Comparison of ENCODE assay signal across 29 mouse cellular contexts in genomic region chr3:51839353-51839715, GRCm38 (mm10).
A peak's percentile ranks its signal among the peaks of the same experiment; 100 is the strongest.
DNase-seq lines count a peak whose midpoint lies in the region; ATAC-seq and TF ChIP-seq lines count a peak whose summit lies in the region.
"Had no signal": no experiment of that assay in that cellular context is flagged by ENCODE, and none has a peak within 500 bp of the region (broad histone marks: within the 10 kb centered on the region; RNA-seq: fewer than 3 reads in every experiment).

No protein-coding gene starts in this region.

- H3K79me2 ChIP-seq in CH12.LX (replicated peaks; ENCODE audit: control insufficient read depth, extremely low read depth, insufficient read depth, poor library complexity, severe bottlenecking) = no peaks in the 10 kb centered on the region

- H3K27ac ChIP-seq in forebrain, embryonic 12.5 days = 0 out of 2 replicates have a peak overlapping the region, but pooled peaks have one; percentile 3
- no peak overlapping the region for H3K27ac ChIP-seq in forebrain, postnatal 0 days (ENCODE audit: low read depth, low read length)
- H3K27ac ChIP-seq in CH12.LX (ENCODE audit: insufficient read depth, low read depth) = no peak overlapping the region
- H3K27ac ChIP-seq in intestine, postnatal 0 days (ENCODE audit: low read depth, low read length) = peak overlapping the region; percentile 16; the same call in 1 of the 2 replicates
- H3K27ac ChIP-seq in stomach, embryonic 15.5 days = peak overlapping the region; percentile 82
- H3K27ac ChIP-seq: embryonic facial prominence, embryonic 10.5 days; embryonic facial prominence, embryonic 13.5 days; forebrain, embryonic 13.5 days; gastrocnemius, adult 2 months; heart, embryonic 15.5 days; hindbrain, embryonic 10.5 days had no signal

- 87% methylated on average over 5 of the region's 5 CpGs for WGBS in forebrain, embryonic 12.5 days
- 86% methylated on average over 5 of the region's 5 CpGs for WGBS in forebrain, postnatal 0 days
- 31% methylated on average over 5 of the region's 5 CpGs for WGBS in intestine, postnatal 0 days
- WGBS in stomach, embryonic 15.5 days = 45% methylated on average over 5 of the region's 5 CpGs

- dilution Hi-C loops in CH12.LX (cut with MboI; ENCODE audit: extremely low pct_ligation_motif_present, extremely low pct_unique_long_range_greater_than_20kb, low sequenced_read_pairs) = no loop called here

- no peak for ATAC-seq in forebrain, embryonic 12.5 days (ENCODE audit: low FRiP score)
- no peak for ATAC-seq in forebrain, postnatal 0 days
- ATAC-seq in intestine, postnatal 0 days = peak; percentile 41; the same call in 1 of the 2 replicates
- ATAC-seq in stomach, embryonic 15.5 days (ENCODE audit: insufficient read depth, low FRiP score, low read depth) = no peak
- ATAC-seq: hindbrain, embryonic 16.5 days had no signal

- TF ChIP-seq EP300 in CH12.LX (IDR thresholded peaks at IDR 0.05; ENCODE audit: low read length) = peak; percentile 45; the same call in 1 of the 2 replicates

- peaks cover 12% of the 10 kb centered on the region for H3K4me1 ChIP-seq in forebrain, embryonic 12.5 days
- no peaks in the 10 kb centered on the region for H3K4me1 ChIP-seq in forebrain, postnatal 0 days (ENCODE audit: insufficient read depth)
- peaks cover 0 to 9% of the 10 kb centered on the region in 2 experiments; a peak in 2 of 4 replicates for H3K4me1 ChIP-seq in CH12.LX (ENCODE audit: control insufficient read depth in 1 of 2, insufficient read depth in 2 of 2)
- no peaks in the 10 kb centered on the region; the same call in 1 of the 2 replicates for H3K4me1 ChIP-seq in intestine, postnatal 0 days (replicated peaks; ENCODE audit: control insufficient read depth, insufficient read depth, low read length)
- H3K4me1 ChIP-seq in stomach, embryonic 15.5 days = 0 out of 2 replicates have a peak, but pooled peaks cover 4% of the 10 kb centered on the region

- no peak for TF ChIP-seq CTCF in forebrain, postnatal 0 days (IDR thresholded peaks at IDR 0.05; ENCODE audit: low read depth)
- no peak for TF ChIP-seq CTCF in CH12.LX (conservative IDR thresholded peaks at IDR 0.05 in 1 of 2, IDR thresholded peaks at IDR 0.05 in 1 of 2; ENCODE audit: low read depth in 2 of 2, low read length in 2 of 2)
- no peak for TF ChIP-seq CTCF in intestine, postnatal 0 days (IDR thresholded peaks at IDR 0.05; ENCODE audit: low read depth)

- H3K9ac ChIP-seq in forebrain, embryonic 12.5 days = no peak overlapping the region
- no peak overlapping the region for H3K9ac ChIP-seq in forebrain, postnatal 0 days
- H3K9ac ChIP-seq in CH12.LX (ENCODE audit: insufficient read depth, low read depth) = no peak overlapping the region
- no peak overlapping the region for H3K9ac ChIP-seq in intestine, postnatal 0 days (ENCODE audit: low read depth, low read length)
- H3K9ac ChIP-seq in stomach, embryonic 15.5 days = no peak overlapping the region
- H3K9ac ChIP-seq: embryonic facial prominence, embryonic 13.5 days; forebrain, embryonic 13.5 days; heart, embryonic 12.5 days; heart, embryonic 15.5 days; hindbrain, embryonic 13.5 days had no signal

- in situ Hi-C loops in CH12.LX (cut with MboI; ENCODE audit: low pct_ligation_motif_present, low pct_unique_long_range_greater_than_20kb, low sequenced_read_pairs) = no loop called here

- no peak for TF ChIP-seq POLR2A in CH12.LX (IDR thresholded peaks at IDR 0.05; ENCODE audit: low read depth, low read length)

- no peaks in the 10 kb centered on the region for H3K27me3 ChIP-seq in forebrain, embryonic 12.5 days
- H3K27me3 ChIP-seq in forebrain, postnatal 0 days (ENCODE audit: insufficient read depth, low read length) = no peaks in the 10 kb centered on the region
- no peaks in the 10 kb centered on the region for H3K27me3 ChIP-seq in CH12.LX (replicated peaks)
- no peaks in the 10 kb centered on the region for H3K27me3 ChIP-seq in intestine, postnatal 0 days (replicated peaks; ENCODE audit: control insufficient read depth, insufficient read depth, low read length)
- H3K27me3 ChIP-seq in stomach, embryonic 15.5 days (replicated peaks) = no peaks in the 10 kb centered on the region
- H3K27me3 ChIP-seq: embryonic facial prominence, embryonic 13.5 days; forebrain, embryonic 13.5 days; heart, embryonic 12.5 days; heart, embryonic 15.5 days; hindbrain, embryonic 13.5 days had no signal

- no peaks in the 10 kb centered on the region for H3K9me3 ChIP-seq in forebrain, embryonic 12.5 days
- no peaks in the 10 kb centered on the region for H3K9me3 ChIP-seq in forebrain, postnatal 0 days (ENCODE audit: low read length)
- H3K9me3 ChIP-seq in CH12.LX (replicated peaks; ENCODE audit: low read length) = no peaks in the 10 kb centered on the region
- H3K9me3 ChIP-seq in intestine, postnatal 0 days (ENCODE audit: control insufficient read depth) = no peaks in the 10 kb centered on the region
- no peaks in the 10 kb centered on the region for H3K9me3 ChIP-seq in stomach, embryonic 15.5 days
- H3K9me3 ChIP-seq: embryonic facial prominence, embryonic 10.5 days; embryonic facial prominence, embryonic 13.5 days; forebrain, embryonic 13.5 days; heart, embryonic 15.5 days; hindbrain, embryonic 10.5 days; hindbrain, embryonic 13.5 days had no signal

- no peak overlapping the region for H3K4me3 ChIP-seq in forebrain, embryonic 12.5 days (replicated peaks)
- H3K4me3 ChIP-seq in forebrain, postnatal 0 days (ENCODE audit: low read depth, low read length) = no peak overlapping the region
- H3K4me3 ChIP-seq in CH12.LX (replicated peaks in 1 of 3; ENCODE audit: low read depth in 2 of 3, low read length in 2 of 3, poor library complexity in 1 of 3) = no peak overlapping the region
- H3K4me3 ChIP-seq in intestine, postnatal 0 days (ENCODE audit: low read depth, low read length) = no peak overlapping the region
- H3K4me3 ChIP-seq in stomach, embryonic 15.5 days (replicated peaks) = no peak overlapping the region
- H3K4me3 ChIP-seq: embryonic facial prominence, embryonic 10.5 days; embryonic facial prominence, embryonic 13.5 days; erythroblast, embryonic 14.5 days; forebrain, embryonic 13.5 days; gastrocnemius, adult 2 months; heart, embryonic 12.5 days; heart, embryonic 15.5 days; hindbrain, embryonic 10.5 days; hindbrain, embryonic 13.5 days had no signal

- H3K4me2 ChIP-seq in forebrain, embryonic 12.5 days = no peak overlapping the region
- H3K4me2 ChIP-seq in forebrain, postnatal 0 days (ENCODE audit: low read depth) = no peak overlapping the region
- H3K4me2 ChIP-seq in CH12.LX (ENCODE audit: insufficient read depth, low read depth, poor library complexity, severe bottlenecking) = no peak overlapping the region
- peak overlapping the region; percentile 24 for H3K4me2 ChIP-seq in intestine, postnatal 0 days (replicated peaks; ENCODE audit: low read depth)
- H3K4me2 ChIP-seq in stomach, embryonic 15.5 days = no peak overlapping the region
- H3K4me2 ChIP-seq: embryonic facial prominence, embryonic 13.5 days; forebrain, embryonic 13.5 days; heart, embryonic 12.5 days; heart, embryonic 15.5 days; hindbrain, embryonic 13.5 days had no signal

- DNase-seq in forebrain, postnatal 0 days = no peak
- DNase-seq in CH12.LX (ENCODE audit: extremely low read depth) = peak; percentile 48
- no peak for DNase-seq in left cerebral cortex, postnatal 10 days (ENCODE audit: extremely low spot score in 1 of 2, low spot score in 2 of 2)
- DNase-seq in frontal cortex, postnatal 10 days (ENCODE audit: low spot score in 2 of 2) = no peak
- DNase-seq in cerebellum, postnatal 36 days = no peak
- DNase-seq: adrenal gland, adult 2 months; adrenal gland, postnatal 14 days; cerebellum, adult 11 months; cerebellum, adult 2 months; cerebellum, adult 9-11 months; cerebellum, postnatal 25 days; embryo, embryonic 11 days; gastrocnemius, adult 2 months; gastrocnemius, postnatal 14 days; heart, adult 11 months; heart, postnatal 10 days; heart, postnatal 36 days had no signal

- H3K36me3 ChIP-seq in forebrain, embryonic 12.5 days (replicated peaks) = no peaks in the 10 kb centered on the region
- H3K36me3 ChIP-seq in forebrain, postnatal 0 days (ENCODE audit: insufficient read depth) = no peaks in the 10 kb centered on the region
- no peaks in the 10 kb centered on the region for H3K36me3 ChIP-seq in CH12.LX (replicated peaks in 1 of 2; ENCODE audit: control insufficient read depth in 1 of 2, insufficient read depth in 1 of 2, low read length in 1 of 2)
- H3K36me3 ChIP-seq in intestine, postnatal 0 days (ENCODE audit: control insufficient read depth, insufficient read depth) = no peaks in the 10 kb centered on the region
- H3K36me3 ChIP-seq in stomach, embryonic 15.5 days = no peaks in the 10 kb centered on the region
- H3K36me3 ChIP-seq: embryonic facial prominence, embryonic 13.5 days; heart, embryonic 12.5 days; heart, embryonic 15.5 days; hindbrain, embryonic 13.5 days had no signal

- no peak for TF ChIP-seq RAD21 in CH12.LX (IDR thresholded peaks at IDR 0.05; ENCODE audit: low read depth, low read length)

- intact Hi-C loops in left cerebral cortex, postnatal 10 days (cut with DNase I) = no loop called here

TF ChIP-seq in CH12.LX, 34 proteins besides CTCF, POLR2A, EP300 and RAD21:
- TF ChIP-seq JUND (conservative IDR thresholded peaks at IDR 0.05; ENCODE audit: low read depth, low read length) (0 out of 2 replicates have a peak, but pooled peaks have one; percentile 21), POLR2AphosphoS2 (IDR thresholded peaks at IDR 0.05; ENCODE audit: low read depth, low read length) (no peak), JUN (IDR thresholded peaks at IDR 0.05; ENCODE audit: insufficient read depth, low read depth, low read length) (peak; percentile 17; the same call in 1 of the 2 replicates)

Comparison
In these comparisons a context has a peak if more than half of its experiments do, and no peak if none do; other contexts are left out.
1. H3K27ac ChIP-seq: peak in forebrain, embryonic 12.5 days (single experiment), intestine, postnatal 0 days (single experiment) and stomach, embryonic 15.5 days (single experiment); none in forebrain, postnatal 0 days (single experiment) and CH12.LX (single experiment).